Mouse (Mus musculus): ENCODE results near the gene Rbm34. TPM values are rescaled to one million over a fixed set of nuclear protein-coding genes. Genes with fewer than 3 reads are reported as not detected.

Rbm34 gene
- total and polyA plus RNA-seq, 3 experiments = 25.9 TPM; not detected in 1

- TF ChIP-seq POLR2AphosphoS5 (IDR thresholded peaks at IDR 0.05; ENCODE audit: borderline replicate concordance, low read depth, low read length) (no peak), HCFC1 (IDR thresholded peaks at IDR 0.05; ENCODE audit: low read depth, low read length) (no peak)
These were observed 4.8 kb upstream of the Rbm34 start (continued) for GRCm38 (mm10) chr8:126975706-126976105.

- DNase-seq (ENCODE audit: low read depth, low spot score) = no peak
- Histone ChIP-seq H3K9ac (ENCODE audit: control insufficient read depth, low read depth, low read length, poor library complexity, severe bottlenecking) (no peak overlapping the region), H3K4me1 (ENCODE audit: control insufficient read depth in 1 of 2, insufficient read depth in 2 of 2, low read length in 2 of 2) (peaks cover 4 to 6% of the 10 kb centered on the region in 2 experiments; a peak in 3 of 4 replicates), H3K9me3 (replicated peaks; ENCODE audit: insufficient read depth, low read length) (no peaks in the 10 kb centered on the region), H3K4me3 (ENCODE audit: control insufficient read depth in 1 of 2, insufficient read depth in 1 of 2, low read depth in 2 of 2, low read length in 2 of 2) (no peak overlapping the region), H3K27ac (ENCODE audit: control insufficient read depth, low read depth, low read length) (no peak overlapping the region), H3K79me2 (ENCODE audit: control insufficient read depth, insufficient read depth, low read length, poor library complexity) (peaks cover 9% of the 10 kb centered on the region), H3K36me3 (ENCODE audit: control insufficient read depth in 1 of 2, insufficient read depth in 2 of 2, low read length in 2 of 2) (peaks cover 0 to 8% of the 10 kb centered on the region in 2 experiments; a peak in 2 of 4 replicates), H3K27me3 (ENCODE audit: control insufficient read depth in 1 of 2, insufficient read depth in 2 of 2, low read length in 2 of 2) (no peaks in the 10 kb centered on the region; a peak in 1 of 4 replicates)
- TF ChIP-seq MAZ (IDR thresholded peaks at IDR 0.05; ENCODE audit: low read depth, low read length) = no peak
- no peak for TF ChIP-seq POLR2A (IDR thresholded peaks at IDR 0.05; ENCODE audit: control insufficient read depth in 1 of 2, insufficient read depth in 1 of 2, low read depth in 1 of 2, low read length in 2 of 2, poor library complexity in 1 of 2)
- no peak for TF ChIP-seq POLR2AphosphoS2 (IDR thresholded peaks at IDR 0.05; ENCODE audit: low read length)
- no peak for TF ChIP-seq UBTF (IDR thresholded peaks at IDR 0.05; ENCODE audit: borderline replicate concordance, insufficient read depth, low read depth, low read length)
- no peak for TF ChIP-seq SIN3A (IDR thresholded peaks at IDR 0.05; ENCODE audit: low read length)
- no peak for TF ChIP-seq CHD1 (IDR thresholded peaks at IDR 0.05; ENCODE audit: low read depth, low read length)
- no peak for TF ChIP-seq E2F4 (IDR thresholded peaks at IDR 0.05; ENCODE audit: borderline replicate concordance, low read depth, low read length)
- no peak for TF ChIP-seq KAT2A (conservative IDR thresholded peaks at IDR 0.05; ENCODE audit: low read depth, low read length)
- TF ChIP-seq NELFE (IDR thresholded peaks at IDR 0.05; ENCODE audit: low read depth, low read length) = no peak
- TF ChIP-seq TCF12 (IDR thresholded peaks at IDR 0.05; ENCODE audit: low read depth, low read length) = no peak
These were observed 3.6 kb upstream of the Rbm34 start for GRCm38 (mm10) chr8:126974511-126974910.

GRCm38 (mm10) chr8:126973686-126974265 is 2.9 kb upstream of the Rbm34 start:
- no peak overlapping the region for H3K9ac ChIP-seq (ENCODE audit: control insufficient read depth, low read depth, low read length, poor library complexity, severe bottlenecking)
- no peaks in the 10 kb centered on the region for H3K9me3 ChIP-seq (replicated peaks; ENCODE audit: insufficient read depth, low read length)
- H3K36me3 ChIP-seq (ENCODE audit: control insufficient read depth in 1 of 2, insufficient read depth in 2 of 2, low read length in 2 of 2) = peaks cover 0 to 9% of the 10 kb centered on the region in 2 experiments; a peak in 2 of 4 replicates
- peaks cover 15% of the 10 kb centered on the region for H3K79me2 ChIP-seq (ENCODE audit: control insufficient read depth, insufficient read depth, low read length, poor library complexity)
- no peak overlapping the region for H3K4me3 ChIP-seq (ENCODE audit: control insufficient read depth in 1 of 2, insufficient read depth in 1 of 2, low read depth in 2 of 2, low read length in 2 of 2)
- DNase-seq (ENCODE audit: low read depth, low spot score) = peak; percentile 21
- no peak overlapping the region for H3K27ac ChIP-seq (ENCODE audit: control insufficient read depth, low read depth, low read length)
- no peaks in the 10 kb centered on the region; a peak in 1 of 4 replicates for H3K27me3 ChIP-seq (ENCODE audit: control insufficient read depth in 1 of 2, insufficient read depth in 2 of 2, low read length in 2 of 2)
- peaks cover 4 to 6% of the 10 kb centered on the region in 2 experiments; a peak in 3 of 4 replicates for H3K4me1 ChIP-seq (ENCODE audit: control insufficient read depth in 1 of 2, insufficient read depth in 2 of 2, low read length in 2 of 2)
- TF ChIP-seq BHLHE40 (IDR thresholded peaks at IDR 0.05; ENCODE audit: borderline replicate concordance, low read depth, low read length) (no peak), MEF2A (IDR thresholded peaks at IDR 0.05; ENCODE audit: extremely low read depth, insufficient replicate concordance, low read depth, low read length, poor library complexity, severe bottlenecking) (no peak), ELF1 (IDR thresholded peaks at IDR 0.05; ENCODE audit: low read depth, low read length) (no peak), ZNF384 (IDR thresholded peaks at IDR 0.05; ENCODE audit: low read depth, low read length) (no peak), CHD1 (IDR thresholded peaks at IDR 0.05; ENCODE audit: low read depth, low read length) (no peak), TCF12 (IDR thresholded peaks at IDR 0.05; ENCODE audit: low read depth, low read length) (peak; percentile 32; the same call in 1 of the 2 replicates), HCFC1 (IDR thresholded peaks at IDR 0.05; ENCODE audit: low read depth, low read length) (no peak), SIN3A (IDR thresholded peaks at IDR 0.05; ENCODE audit: low read length) (no peak), ZC3H11A (IDR thresholded peaks at IDR 0.05; ENCODE audit: low read depth, low read length) (no peak), TAL1 (IDR thresholded peaks at IDR 0.05; ENCODE audit: low read length) (peak; percentile 46; the same call in 1 of the 2 replicates), USF2 (IDR thresholded peaks at IDR 0.05; ENCODE audit: borderline replicate concordance in 1 of 2, insufficient read depth in 1 of 2, low read depth in 1 of 2, low read length in 2 of 2) (no peak), POLR2AphosphoS5 (IDR thresholded peaks at IDR 0.05; ENCODE audit: borderline replicate concordance, low read depth, low read length) (no peak), MYB (IDR thresholded peaks at IDR 0.05; ENCODE audit: low read depth, low read length) (no peak), GATA1 (IDR thresholded peaks at IDR 0.05; ENCODE audit: low read depth, low read length) (0 out of 2 replicates have a peak, but pooled peaks have one; percentile 20), ETS1 (IDR thresholded peaks at IDR 0.05; ENCODE audit: low read depth, low read length) (no peak), E2F4 (IDR thresholded peaks at IDR 0.05; ENCODE audit: borderline replicate concordance, low read depth, low read length) (no peak), MYC (IDR thresholded peaks at IDR 0.05; ENCODE audit: low read depth, low read length) (no peak), USF1 (IDR thresholded peaks at IDR 0.05; ENCODE audit: low read depth, low read length) (no peak), MAZ (IDR thresholded peaks at IDR 0.05; ENCODE audit: low read depth, low read length) (no peak), RCOR1 (IDR thresholded peaks at IDR 0.05; ENCODE audit: low read depth, low read length) (no peak), EP300 (IDR thresholded peaks at IDR 0.05; ENCODE audit: low read depth in 1 of 2, low read length in 2 of 2) (peak in 1 of 2 experiments; percentile 15; a peak in 1 of 4 replicates)
